Mouse (Mus musculus) brain, embryonic 14.5 days (tissue): ENCODE data around the gene Slc6a18. TPM values are rescaled to one million over a fixed set of nuclear protein-coding genes. Genes with fewer than 3 reads are reported as not detected.
"Not testable (repeated sequence)": the region's sequence is repeated elsewhere in the genome, so short reads cannot be mapped to it uniquely, and the experiment has no call there.

Source experiments
- DNase-seq: peaks from one replicate; pipeline ENCODE4 v3.0.0-alpha.2; 2011; ENCODE audit warnings: low read depth
- CTCF ChIP-seq: fragments of 200-500 bp; IDR thresholded peaks from 2 replicates; pipeline ENCODE4 v1.5.1; 2012; ENCODE audit warnings: inconsistent platforms, mild to moderate bottlenecking, moderate library complexity, borderline replicate concordance; ENCODE audit not compliant: insufficient read depth, insufficient read length; ENCODE audit errors: extremely low read depth
- POLR2A ChIP-seq: fragments of 200-500 bp; IDR thresholded peaks from 2 replicates; pipeline ENCODE4 v1.6.1; 2012; ENCODE audit warnings: mild to moderate bottlenecking, inconsistent platforms, borderline replicate concordance; ENCODE audit not compliant: poor library complexity, insufficient read depth, insufficient read length, severe bottlenecking; ENCODE audit errors: extremely low read depth
- polyA plus RNA-seq: library from polyadenylated mRNA; depleted of rRNA; stranded (reverse); fragments of >200 nt; gene quantifications from 2 replicates; pipeline ENCODE4 v1.2.3, GENCODE M21; 2012; rRNA removed

The Slc6a18 gene
- not detected in 2 replicates for polyA plus RNA-seq

- TF ChIP-seq POLR2A (no peak), CTCF (no peak)
- DNase-seq, result no peak
These were observed at the start of gene Slc6a18 for GRCm38 (mm10) chr13:73677853-73678252. Slc6a18 (minus strand) TSS chr13:73678023.

GRCm38 (mm10) chr13:73725315-73725714 is 47.5 kb upstream of the Slc6a18 start:
- no peak for TF ChIP-seq CTCF
- no peak for TF ChIP-seq POLR2A
- DNase-seq, result no peak

GRCm38 (mm10) chr13:73723081-73723668 is 45.4 kb upstream of the Slc6a18 start:
- peak; percentile 60; the same call in 1 of the 2 replicates for TF ChIP-seq CTCF
- no peak for TF ChIP-seq POLR2A
- peak; percentile 45 for DNase-seq

GRCm38 (mm10) chr13:73720241-73720640 is 42.4 kb upstream of the Slc6a18 start:
- TF ChIP-seq CTCF, result no peak
- no peak for TF ChIP-seq POLR2A
- DNase-seq, result no peak

- TF ChIP-seq CTCF, result peak; percentile 84; the same call in 1 of the 2 replicates
- TF ChIP-seq POLR2A, result no peak
- DNase-seq, result peak; percentile 94
These were observed 40.4 kb upstream of the Slc6a18 start for GRCm38 (mm10) chr13:73718225-73718624.

- peak; percentile 37 for DNase-seq
- TF ChIP-seq CTCF, result peak; percentile 35; the same call in 1 of the 2 replicates
- TF ChIP-seq POLR2A, result no peak
These were observed 36.2 kb upstream of the Slc6a18 start for GRCm38 (mm10) chr13:73714020-73714419.

GRCm38 (mm10) chr13:73713204-73713603 is 35.4 kb upstream of the Slc6a18 start:
- TF ChIP-seq CTCF (no peak), POLR2A (no peak)
- DNase-seq, result no peak

GRCm38 (mm10) chr13:73712228-73712627 is 34.4 kb upstream of the Slc6a18 start:
- TF ChIP-seq POLR2A, result no peak
- DNase-seq, result no peak

- DNase-seq, result no peak
- TF ChIP-seq CTCF (no peak), POLR2A (no peak)
These were observed 34.0 kb upstream of the Slc6a18 start for GRCm38 (mm10) chr13:73711803-73712202.

GRCm38 (mm10) chr13:73711221-73711620 is 33.4 kb upstream of the Slc6a18 start:
- DNase-seq, result no peak
- TF ChIP-seq CTCF (no peak), POLR2A (no peak)

- TF ChIP-seq POLR2A (no peak), CTCF (no peak)
- DNase-seq, result no peak
These were observed 31.7 kb upstream of the Slc6a18 start for GRCm38 (mm10) chr13:73709491-73709890.

GRCm38 (mm10) chr13:73704694-73705325 is 27.0 kb upstream of the Slc6a18 start, which contains the start of gene Slc6a19:
Slc6a19 (minus strand) TSS chr13:73704865.
- TF ChIP-seq CTCF (no peak), POLR2A (no peak)
- peak; percentile 63 for DNase-seq

GRCm38 (mm10) chr13:73703486-73703885 is 25.7 kb upstream of the Slc6a18 start:
- DNase-seq, result not testable (repeated sequence)
